Mouse (Mus musculus): ENCODE measurements around the gene Rab3c. TPM values are rescaled to one million over a fixed set of nuclear protein-coding genes. Genes with fewer than 3 reads are reported as not detected.

Gene Rab3c
- polyA plus RNA-seq, 1 experiment from 2014 or later = 206 TPM

DNA sequence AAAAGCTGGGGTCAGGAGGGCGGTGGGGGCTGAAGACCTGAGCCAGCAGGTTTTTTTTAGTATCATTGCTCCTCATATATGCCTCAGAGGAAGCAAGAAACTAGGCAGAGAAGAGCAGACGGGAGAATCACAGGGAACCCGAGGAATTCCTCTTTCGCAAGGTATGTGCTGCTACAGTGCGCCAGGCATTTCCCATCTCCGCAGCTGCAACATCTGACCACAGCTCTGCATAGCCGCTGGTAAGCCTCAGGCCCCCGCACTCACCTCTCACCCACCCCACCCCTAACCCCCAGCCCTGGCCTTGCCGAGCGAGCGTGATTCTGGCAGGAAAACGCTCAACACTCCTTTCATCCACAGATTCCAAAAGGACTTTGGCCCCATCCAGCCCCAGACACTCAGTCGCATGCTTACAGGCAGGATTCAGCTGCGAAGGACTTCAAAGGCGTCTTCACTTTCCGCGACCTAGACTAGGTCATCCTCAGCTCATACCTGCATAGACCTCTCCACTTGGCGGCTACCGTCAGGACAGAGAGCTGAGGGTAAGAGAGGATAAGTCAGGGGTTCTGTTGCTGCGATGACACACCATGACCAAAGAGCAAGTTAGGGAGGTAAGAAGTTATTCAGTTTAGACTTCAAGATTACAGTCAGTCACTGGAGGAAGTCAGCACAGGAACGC lies 274.6 kb downstream of the Rab3c start:
- H3K36me3 ChIP-seq (ENCODE audit: control insufficient read depth, insufficient read depth, low read length) = no peaks in the 10 kb centered on the region
- WGBS = 57% methylated on average over 21 of the region's 21 CpGs
- no peaks in the 10 kb centered on the region for H3K9me3 ChIP-seq (ENCODE audit: control insufficient read depth, low read length)
- no peak overlapping the region for H3K4me3 ChIP-seq (ENCODE audit: low read length)
- no peaks in the 10 kb centered on the region for H3K27me3 ChIP-seq (replicated peaks; ENCODE audit: control insufficient read depth, insufficient read depth, low read length)
- H3K4me1 ChIP-seq (ENCODE audit: control insufficient read depth, insufficient read depth, low read depth, low read length) = peaks cover 10% of the 10 kb centered on the region; the same call in 1 of the 2 replicates
- H3K4me2 ChIP-seq (ENCODE audit: low read length) = no peak overlapping the region
- no peak overlapping the region for H3K9ac ChIP-seq (ENCODE audit: low read depth, low read length)
- H3K27ac ChIP-seq (ENCODE audit: low read depth, low read length) = no peak overlapping the region
- no peak for ATAC-seq

Other genes with a start within 250 kb of the Rab3c start
- gene Gapt, start 76.2 kb upstream of the Rab3c start, polyA plus RNA-seq (2015; fragmentation: Nextera tagmentation; extraction: Ambion mirVana) = 0.08 TPM in 1 of 2 replicates, not detected in the other
- gene Plk2, start 114.0 kb upstream of the Rab3c start, polyA plus RNA-seq (2015; fragmentation: Nextera tagmentation; extraction: Ambion mirVana) = 125 and 127 TPM in 2 replicates